14 mouse cellular contexts compared by ENCODE assay signal in the genomic region with DNA sequence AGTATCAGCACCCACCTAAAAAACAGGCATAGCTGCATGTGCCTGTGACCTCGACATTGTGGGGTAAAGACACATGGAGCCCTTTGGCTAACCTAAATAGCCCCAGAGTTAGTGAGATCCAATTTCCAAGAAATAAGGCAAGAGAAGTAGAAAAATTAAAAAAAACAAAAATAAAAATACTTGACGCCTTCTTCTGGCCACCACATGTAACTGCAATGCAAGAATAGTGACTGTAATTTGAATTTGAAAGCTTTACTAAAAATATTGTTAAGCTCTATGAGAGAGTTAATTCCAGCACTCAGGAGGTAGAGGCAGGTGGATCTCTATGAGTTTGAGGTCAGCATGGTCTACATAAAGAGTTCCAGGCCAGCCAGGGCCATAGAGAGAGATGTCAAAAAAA.
"Had no signal": no experiment of that assay in that cellular context is flagged by ENCODE, and none has a peak within 500 bp of the region (broad histone marks: within the 10 kb centered on the region; RNA-seq: fewer than 3 reads in every experiment).

No protein-coding gene starts in this region.

- H3K4me3 ChIP-seq: limb, embryonic 12.5 days; liver, embryonic 15.5 days; megakaryocyte, embryonic 14.5 days; midbrain, embryonic 12.5 days; neural tube, embryonic 12.5 days had no signal

- H3K9ac ChIP-seq: limb, embryonic 12.5 days; liver, embryonic 15.5 days; midbrain, embryonic 12.5 days; neural tube, embryonic 12.5 days had no signal

- H3K4me2 ChIP-seq: limb, embryonic 12.5 days; liver, embryonic 15.5 days; midbrain, embryonic 12.5 days; neural tube, embryonic 12.5 days had no signal

- DNase-seq: kidney, adult 8-10 months; liver; lung, adult 2 months; lung, postnatal 10 days; thymus, adult 2 months; thymus, postnatal 25 days had no signal

- H3K4me1 ChIP-seq: liver, embryonic 15.5 days; neural tube, embryonic 12.5 days had no signal

- H3K27ac ChIP-seq: limb, embryonic 12.5 days; liver, embryonic 15.5 days; macrophage; midbrain, embryonic 12.5 days; neural tube, embryonic 12.5 days; stomach, postnatal 0 days had no signal

- H3K9me3 ChIP-seq: limb, embryonic 12.5 days; liver, embryonic 15.5 days; midbrain, embryonic 12.5 days; neural tube, embryonic 12.5 days had no signal

- H3K36me3 ChIP-seq: limb, embryonic 12.5 days; liver, embryonic 15.5 days; midbrain, embryonic 12.5 days; neural tube, embryonic 12.5 days had no signal

- ATAC-seq: intestine, postnatal 0 days had no signal

- H3K27me3 ChIP-seq: liver, embryonic 15.5 days; midbrain, embryonic 12.5 days; neural tube, embryonic 12.5 days had no signal
